8 mouse cellular contexts compared by ENCODE assay signal in the genomic region with DNA sequence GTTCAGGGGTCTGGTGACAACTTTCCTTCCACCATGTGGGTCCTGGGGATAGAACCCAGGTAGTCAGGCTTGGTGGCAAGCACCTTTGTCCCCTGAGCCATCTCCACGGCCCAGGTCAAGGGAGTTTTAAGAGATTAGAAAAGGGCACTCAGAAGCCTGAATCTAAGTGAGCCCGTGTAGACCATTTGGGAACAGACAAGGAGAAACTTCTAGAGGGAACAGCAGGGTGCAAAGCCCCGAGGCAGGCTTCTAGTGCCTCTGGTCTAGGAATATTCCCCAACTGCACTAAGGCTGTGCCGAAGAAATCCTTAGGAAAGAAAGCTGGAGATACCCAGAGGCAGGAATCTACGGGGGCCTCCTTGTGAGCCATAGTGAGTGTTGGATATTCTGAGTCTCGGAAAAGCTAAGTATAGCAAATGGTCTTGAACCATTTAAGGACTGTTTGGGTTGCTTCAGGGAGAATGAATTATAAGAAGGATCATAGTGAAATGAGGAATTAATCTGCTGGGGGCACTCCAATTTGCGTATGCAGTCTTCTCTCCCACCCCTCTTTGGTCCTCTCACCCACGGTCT. TPM values are rescaled to one million over a fixed set of nuclear protein-coding genes. Genes with fewer than 3 reads are reported as not detected.
DNase-seq lines count a peak whose midpoint lies in the region; ATAC-seq and TF ChIP-seq lines count a peak whose summit lies in the region.

No protein-coding gene starts in this region.

- H3K36me3 ChIP-seq in heart, embryonic 11.5 days (ENCODE audit: control insufficient read depth, insufficient read depth, low read length), result no peaks in the 10 kb centered on the region
- H3K36me3 ChIP-seq in ES-Bruce4 (ENCODE audit: control insufficient read depth, insufficient read depth, low read length, poor library complexity, severe bottlenecking), result no peaks in the 10 kb centered on the region
- no peaks in the 10 kb centered on the region for H3K36me3 ChIP-seq in forebrain, embryonic 16.5 days (ENCODE audit: control insufficient read depth, insufficient read depth)
- H3K36me3 ChIP-seq in limb, embryonic 15.5 days, result peaks cover 6% of the 10 kb centered on the region; the same call in 1 of the 2 replicates

- no peaks in the 10 kb centered on the region for H3K9me3 ChIP-seq in heart, embryonic 11.5 days (replicated peaks; ENCODE audit: control insufficient read depth, low read length)
- no peaks in the 10 kb centered on the region for H3K9me3 ChIP-seq in ES-Bruce4 (replicated peaks; ENCODE audit: control insufficient read depth, insufficient read depth, low read length, poor library complexity, severe bottlenecking)
- H3K9me3 ChIP-seq in forebrain, embryonic 16.5 days (ENCODE audit: control insufficient read depth, low read length), result no peaks in the 10 kb centered on the region
- no peaks in the 10 kb centered on the region for H3K9me3 ChIP-seq in limb, embryonic 15.5 days

- peaks cover 75% of the 10 kb centered on the region for H3K27me3 ChIP-seq in heart, embryonic 11.5 days (ENCODE audit: control insufficient read depth, insufficient read depth, low read length)
- no peaks in the 10 kb centered on the region for H3K27me3 ChIP-seq in ES-Bruce4 (ENCODE audit: control insufficient read depth, insufficient read depth, low read length, poor library complexity, severe bottlenecking)
- peaks cover 19% of the 10 kb centered on the region for H3K27me3 ChIP-seq in forebrain, embryonic 16.5 days (replicated peaks; ENCODE audit: control insufficient read depth, insufficient read depth, low read length)
- H3K27me3 ChIP-seq in limb, embryonic 15.5 days, result peaks cover 81% of the 10 kb centered on the region

- no peak for DNase-seq in heart, adult 18-20 months
- DNase-seq in urinary bladder, postnatal 14 days (ENCODE audit: low spot score), result no peak
- no peak for DNase-seq in kidney, postnatal 14 days

- TF ChIP-seq POLR2A in ES-Bruce4 (IDR thresholded peaks at IDR 0.05; ENCODE audit: insufficient read depth, low read length), result no peak

- TF ChIP-seq EP300 in ES-Bruce4 (IDR thresholded peaks at IDR 0.05; ENCODE audit: insufficient read depth, low read depth, low read length), result no peak

- H3K4me3 ChIP-seq in heart, embryonic 11.5 days (ENCODE audit: low read depth, low read length), result peak overlapping the region; percentile 50
- H3K4me3 ChIP-seq in ES-Bruce4 (ENCODE audit: low read depth, low read length), result peak overlapping the region; percentile 50
- peak overlapping the region; percentile 77 for H3K4me3 ChIP-seq in forebrain, embryonic 16.5 days (replicated peaks; ENCODE audit: low read length)
- peak overlapping the region; percentile 65; the same call in 1 of the 2 replicates for H3K4me3 ChIP-seq in limb, embryonic 15.5 days

- H3K9ac ChIP-seq in heart, embryonic 11.5 days (ENCODE audit: low read depth, low read length), result no peak overlapping the region
- H3K9ac ChIP-seq in ES-Bruce4 (ENCODE audit: low read depth, poor library complexity, severe bottlenecking), result peak overlapping the region; percentile 75; the same call in 1 of the 2 replicates
- H3K9ac ChIP-seq in forebrain, embryonic 16.5 days (replicated peaks; ENCODE audit: low read depth, low read length), result peak overlapping the region; percentile 90
- H3K9ac ChIP-seq in limb, embryonic 15.5 days, result no peak overlapping the region

- TF ChIP-seq CTCF in ES-Bruce4 (IDR thresholded peaks at IDR 0.05; ENCODE audit: low read depth, low read length), result no peak

- WGBS in heart, embryonic 11.5 days (ENCODE audit: insufficient replicate concordance), result 41% methylated on average over 8 of the region's 8 CpGs
- 47% methylated on average over 8 of the region's 8 CpGs for WGBS in forebrain, embryonic 16.5 days
- 40% methylated on average over 8 of the region's 8 CpGs for WGBS in limb, embryonic 15.5 days

- no peak for ATAC-seq in heart, embryonic 11.5 days (replicated peaks; ENCODE audit: insufficient number of reproducible peaks, low FRiP score, low TSS enrichment)
- no peak for ATAC-seq in forebrain, embryonic 16.5 days
- ATAC-seq in limb, embryonic 15.5 days (ENCODE audit: insufficient number of reproducible peaks, low FRiP score, low TSS enrichment, low read depth), result no peak
- no peak for ATAC-seq in megakaryocyte, adult 5-6 weeks (ENCODE audit: poor library complexity, severe bottlenecking)

- peaks cover 10% of the 10 kb centered on the region; the same call in 1 of the 2 replicates for H3K4me1 ChIP-seq in heart, embryonic 11.5 days (ENCODE audit: control insufficient read depth, insufficient read depth, low read length)
- peaks cover 4% of the 10 kb centered on the region for H3K4me1 ChIP-seq in ES-Bruce4 (ENCODE audit: control insufficient read depth, insufficient read depth, low read length)
- H3K4me1 ChIP-seq in forebrain, embryonic 16.5 days (replicated peaks; ENCODE audit: control insufficient read depth, insufficient read depth, low read length), result peaks cover 28% of the 10 kb centered on the region
- peaks cover 31% of the 10 kb centered on the region for H3K4me1 ChIP-seq in limb, embryonic 15.5 days

- no peak overlapping the region; the same call in 1 of the 2 replicates for H3K4me2 ChIP-seq in heart, embryonic 11.5 days
- H3K4me2 ChIP-seq in forebrain, embryonic 16.5 days (ENCODE audit: low read length), result peak overlapping the region; percentile 91
- H3K4me2 ChIP-seq in limb, embryonic 15.5 days, result peak overlapping the region; percentile 98

- H3K27ac ChIP-seq in heart, embryonic 11.5 days (ENCODE audit: low read depth, low read length), result no peak overlapping the region
- H3K27ac ChIP-seq in ES-Bruce4 (ENCODE audit: insufficient read depth, low read length), result no peak overlapping the region
- peak overlapping the region; percentile 72; the same call in 1 of the 2 replicates for H3K27ac ChIP-seq in forebrain, embryonic 16.5 days (ENCODE audit: low read length)
- H3K27ac ChIP-seq in limb, embryonic 15.5 days, result no peak overlapping the region

RNA-seq across cellular contexts. Expression of gene Pianp, which starts 0.6 kb away (rescaled TPM):
- 0.41 TPM in 1 of 2 replicates, not detected in the other for polyA plus RNA-seq in heart, embryonic 11.5 days (2014; fragmentation: Nextera tagmentation; extraction: Ambion mirVana)
- under 1 TPM; 0.62 to 0.80 TPM for total RNA-seq in heart, adult 18-20 months (2021)
- polyA plus RNA-seq in ES-Bruce4 (2011; ENCODE audit: insufficient read depth, insufficient read length, low read depth, missing spikeins), result 14.3 and 21.4 TPM in 2 replicates
- polyA plus RNA-seq in forebrain, embryonic 16.5 days (2015; fragmentation: Nextera tagmentation; extraction: Ambion mirVana), result 36.6 and 44.7 TPM in 2 replicates
- polyA plus RNA-seq in limb, embryonic 15.5 days (2015; fragmentation: Nextera tagmentation; extraction: Ambion mirVana), result 20.8 and 21.3 TPM in 2 replicates
- total RNA-seq in megakaryocyte, adult 5-6 weeks (2015), result not detected in 2 replicates
- total RNA-seq in megakaryocyte, adult 5-6 weeks (2017), result not detected in 2 replicates

RNA-seq across cellular contexts. Expression of gene Zfp384, which starts 13.0 kb away (rescaled TPM):
- 7.1 and 9.9 TPM in 2 replicates for polyA plus RNA-seq in heart, embryonic 11.5 days (2014; fragmentation: Nextera tagmentation; extraction: Ambion mirVana)
- total RNA-seq in heart, adult 18-20 months (2021), result 10 to 100 TPM; 20.5 to 20.6 TPM
- polyA plus RNA-seq in ES-Bruce4 (2011; ENCODE audit: insufficient read depth, insufficient read length, low read depth, missing spikeins), result 32.4 and 33.8 TPM in 2 replicates
- polyA plus RNA-seq in forebrain, embryonic 16.5 days (2015; fragmentation: Nextera tagmentation; extraction: Ambion mirVana), result 15.2 and 19.0 TPM in 2 replicates
- 16.9 and 17.9 TPM in 2 replicates for polyA plus RNA-seq in limb, embryonic 15.5 days (2015; fragmentation: Nextera tagmentation; extraction: Ambion mirVana)
- 67.0 and 70.0 TPM in 2 replicates for total RNA-seq in megakaryocyte, adult 5-6 weeks (2015)
- 34.1 and 36.0 TPM in 2 replicates for total RNA-seq in megakaryocyte, adult 5-6 weeks (2017)

RNA-seq across cellular contexts. Expression of gene Cops7a, which starts 30.6 kb away (rescaled TPM):
- polyA plus RNA-seq in heart, embryonic 11.5 days (2014; fragmentation: Nextera tagmentation; extraction: Ambion mirVana), result 134 and 142 TPM in 2 replicates
- 100 to 1,000 TPM in 1 of 2 experiments, 10 to 100 TPM in 1; 94.3 to 102 TPM for total RNA-seq in heart, adult 18-20 months (2021)
- polyA plus RNA-seq in ES-Bruce4 (2011; ENCODE audit: insufficient read depth, insufficient read length, low read depth, missing spikeins), result 145 and 154 TPM in 2 replicates
- polyA plus RNA-seq in forebrain, embryonic 16.5 days (2015; fragmentation: Nextera tagmentation; extraction: Ambion mirVana), result 94.4 and 96.7 TPM in 2 replicates
- polyA plus RNA-seq in limb, embryonic 15.5 days (2015; fragmentation: Nextera tagmentation; extraction: Ambion mirVana), result 146 and 160 TPM in 2 replicates
- 35.4 and 37.2 TPM in 2 replicates for total RNA-seq in megakaryocyte, adult 5-6 weeks (2015)
- 19.4 and 25.7 TPM in 2 replicates for total RNA-seq in megakaryocyte, adult 5-6 weeks (2017)

RNA-seq across cellular contexts. Expression of gene Ing4, which starts 43.6 kb away (rescaled TPM):
- 66.6 and 80.5 TPM in 2 replicates for polyA plus RNA-seq in heart, embryonic 11.5 days (2014; fragmentation: Nextera tagmentation; extraction: Ambion mirVana)
- 10 to 100 TPM; 22.4 to 26.6 TPM for total RNA-seq in heart, adult 18-20 months (2021)
- polyA plus RNA-seq in ES-Bruce4 (2011; ENCODE audit: insufficient read depth, insufficient read length, low read depth, missing spikeins), result 44.0 and 54.7 TPM in 2 replicates
- polyA plus RNA-seq in forebrain, embryonic 16.5 days (2015; fragmentation: Nextera tagmentation; extraction: Ambion mirVana), result 200 and 204 TPM in 2 replicates
- polyA plus RNA-seq in limb, embryonic 15.5 days (2015; fragmentation: Nextera tagmentation; extraction: Ambion mirVana), result 141 and 146 TPM in 2 replicates
- 33.0 and 35.7 TPM in 2 replicates for total RNA-seq in megakaryocyte, adult 5-6 weeks (2015)
- total RNA-seq in megakaryocyte, adult 5-6 weeks (2017), result 63.3 and 63.9 TPM in 2 replicates

RNA-seq across cellular contexts. Expression of gene Acrbp, which starts 53.6 kb away (rescaled TPM):
- polyA plus RNA-seq in heart, embryonic 11.5 days (2014; fragmentation: Nextera tagmentation; extraction: Ambion mirVana), result 8.3 TPM in 2 replicates
- total RNA-seq in heart, adult 18-20 months (2021), result 1 to 10 TPM in 1 of 2 experiments, under 1 TPM in 1; 0.99 to 2.7 TPM
- polyA plus RNA-seq in ES-Bruce4 (2011; ENCODE audit: insufficient read depth, insufficient read length, low read depth, missing spikeins), result 25.3 and 25.7 TPM in 2 replicates
- polyA plus RNA-seq in forebrain, embryonic 16.5 days (2015; fragmentation: Nextera tagmentation; extraction: Ambion mirVana), result 21.4 and 31.6 TPM in 2 replicates
- 9.9 and 12.4 TPM in 2 replicates for polyA plus RNA-seq in limb, embryonic 15.5 days (2015; fragmentation: Nextera tagmentation; extraction: Ambion mirVana)
- total RNA-seq in megakaryocyte, adult 5-6 weeks (2015), result 9.0 and 14.2 TPM in 2 replicates
- 3.4 and 8.8 TPM in 2 replicates for total RNA-seq in megakaryocyte, adult 5-6 weeks (2017)

Comparison
In these comparisons a context has a peak if more than half of its experiments do, and no peak if none do; other contexts are left out.
1. H3K9ac ChIP-seq: peak in ES-Bruce4 (single experiment) and forebrain, embryonic 16.5 days (single experiment); none in heart, embryonic 11.5 days (single experiment) and limb, embryonic 15.5 days (single experiment).
2. RNA of gene Pianp, which starts 0.6 kb away (polyA plus RNA-seq): 36.6 to 44.7 TPM in forebrain, embryonic 16.5 days, 14.3 to 21.4 TPM in ES-Bruce4 and 20.8 to 21.3 TPM in limb, embryonic 15.5 days; 0.41 TPM in heart, embryonic 11.5 days; every median in the first group is over 10 times any median in the second.
3. Peak in every context shown above with its lines, with median percentiles within 50 percentile points of each other: H3K4me3 ChIP-seq.